ENCODE assay signal across 9 mouse cellular contexts in the genomic region with DNA sequence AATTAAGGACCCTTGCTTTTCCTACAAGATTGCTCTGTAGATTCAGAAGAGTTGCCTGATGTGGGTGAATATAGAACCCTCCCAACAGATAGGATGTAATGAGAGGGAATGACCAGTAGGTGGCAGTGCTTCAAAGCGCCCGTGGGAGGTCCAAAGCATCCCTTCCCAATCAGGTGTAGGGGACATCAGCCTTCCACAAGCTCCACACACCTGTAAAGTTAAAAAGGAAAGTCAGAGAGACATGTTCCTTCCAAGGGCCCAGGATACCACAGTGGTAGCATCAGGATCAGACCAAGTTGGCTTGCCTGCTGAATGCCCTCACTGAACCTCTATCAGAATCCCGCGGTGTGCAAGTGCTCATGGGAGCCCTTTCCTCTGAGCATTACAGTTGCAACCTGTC.
A peak's percentile ranks its signal among the peaks of the same experiment; 100 is the strongest.
DNase-seq lines count a peak whose midpoint lies in the region; ATAC-seq and TF ChIP-seq lines count a peak whose summit lies in the region.
"Had no signal": no experiment of that assay in that cellular context is flagged by ENCODE, and none has a peak within 500 bp of the region (broad histone marks: within the 10 kb centered on the region; RNA-seq: fewer than 3 reads in every experiment).

No protein-coding gene starts in this region.

- H3K79me2 ChIP-seq in CH12.LX (replicated peaks; ENCODE audit: control insufficient read depth, extremely low read depth, insufficient read depth, poor library complexity, severe bottlenecking): no peaks in the 10 kb centered on the region

- TF ChIP-seq EP300 in heart, postnatal 0 days (IDR thresholded peaks at IDR 0.05; ENCODE audit: low read depth): no peak
- TF ChIP-seq EP300 in CH12.LX (IDR thresholded peaks at IDR 0.05; ENCODE audit: low read length): no peak

- no peak overlapping the region for H3K9ac ChIP-seq in heart, postnatal 0 days (replicated peaks; ENCODE audit: low read depth, low read length)
- no peak overlapping the region for H3K9ac ChIP-seq in CH12.LX (ENCODE audit: insufficient read depth, low read depth)
- no peak overlapping the region for H3K9ac ChIP-seq in lung, embryonic 14.5 days
- H3K9ac ChIP-seq: liver, embryonic 15.5 days had no signal

- H3K4me1 ChIP-seq in heart, postnatal 0 days (ENCODE audit: control insufficient read depth, insufficient read depth): no peaks in the 10 kb centered on the region
- H3K4me1 ChIP-seq in CH12.LX (ENCODE audit: control insufficient read depth in 1 of 2, insufficient read depth in 2 of 2): no peaks in the 10 kb centered on the region
- H3K4me1 ChIP-seq in lung, embryonic 14.5 days (ENCODE audit: insufficient read depth): peaks cover 4% of the 10 kb centered on the region; the same call in 1 of the 2 replicates
- H3K4me1 ChIP-seq: liver, embryonic 15.5 days had no signal

- TF ChIP-seq POLR2A in CH12.LX (IDR thresholded peaks at IDR 0.05; ENCODE audit: low read depth, low read length): no peak

- dilution Hi-C loops in CH12.LX (cut with MboI; ENCODE audit: extremely low pct_ligation_motif_present, extremely low pct_unique_long_range_greater_than_20kb, low sequenced_read_pairs): no loop called here

- DNase-seq in heart, postnatal 0 days (ENCODE audit: low spot score): peak; percentile 29
- no peak for DNase-seq in heart, adult 8-10 months (ENCODE audit: low spot score)
- peak; percentile 27 for DNase-seq in CH12.LX (ENCODE audit: extremely low read depth)
- peak; percentile 50 for DNase-seq in brain, adult 2 months (ENCODE audit: low read depth, low spot score)
- DNase-seq in lung, embryonic 14.5 days: peak; percentile 78
- peak; percentile 8 for DNase-seq in skeletal muscle tissue, adult 2 months (ENCODE audit: low read depth, low spot score)
- DNase-seq in spleen, postnatal 14 days (ENCODE audit: low spot score in 2 of 2): no peak

- 44% methylated on average over 4 of the region's 4 CpGs for WGBS in heart, postnatal 0 days
- 47% methylated on average over 4 of the region's 4 CpGs for WGBS in lung, embryonic 14.5 days

- no peaks in the 10 kb centered on the region for H3K9me3 ChIP-seq in heart, postnatal 0 days (replicated peaks; ENCODE audit: control insufficient read depth, low read length)
- H3K9me3 ChIP-seq in CH12.LX (replicated peaks; ENCODE audit: low read length): no peaks in the 10 kb centered on the region
- no peaks in the 10 kb centered on the region for H3K9me3 ChIP-seq in lung, embryonic 14.5 days (ENCODE audit: low read depth, low read length)
- H3K9me3 ChIP-seq: liver, embryonic 15.5 days had no signal

- 0 out of 2 replicates have a peak, but pooled peaks cover 12% of the 10 kb centered on the region for H3K27me3 ChIP-seq in heart, postnatal 0 days (ENCODE audit: control insufficient read depth, insufficient read depth, low read length)
- peaks cover 65% of the 10 kb centered on the region for H3K27me3 ChIP-seq in CH12.LX (replicated peaks)
- H3K27me3 ChIP-seq in lung, embryonic 14.5 days (ENCODE audit: insufficient read depth, low read length): no peaks in the 10 kb centered on the region
- H3K27me3 ChIP-seq: liver, embryonic 15.5 days had no signal

- H3K4me2 ChIP-seq in heart, postnatal 0 days (ENCODE audit: low read depth, low read length): no peak overlapping the region
- no peak overlapping the region for H3K4me2 ChIP-seq in CH12.LX (ENCODE audit: insufficient read depth, low read depth, poor library complexity, severe bottlenecking)
- H3K4me2 ChIP-seq in lung, embryonic 14.5 days: no peak overlapping the region
- H3K4me2 ChIP-seq: liver, embryonic 15.5 days had no signal

- in situ Hi-C loops in CH12.LX (cut with MboI; ENCODE audit: low pct_ligation_motif_present, low pct_unique_long_range_greater_than_20kb, low sequenced_read_pairs): loop anchor here (25.0 kb wide), 1 partner anchor 248 kb away; no protein-coding TSS in a partner anchor

- ATAC-seq in heart, postnatal 0 days (ENCODE audit: insufficient read depth, low read depth): no peak
- peak; percentile 59 to 65; a peak in 2 of 4 replicates for ATAC-seq in hematopoietic stem cell, adult 5-6 weeks (replicated peaks in 1 of 2; ENCODE audit: insufficient read depth in 1 of 2, low FRiP score in 2 of 2, low TSS enrichment in 1 of 2, low read depth in 1 of 2, poor library complexity in 2 of 2, severe bottlenecking in 2 of 2)
- ATAC-seq in lung, embryonic 14.5 days (ENCODE audit: insufficient read depth): peak; percentile 29; the same call in 1 of the 2 replicates

- H3K4me3 ChIP-seq in heart, postnatal 0 days (ENCODE audit: low read depth, low read length): no peak overlapping the region
- no peak overlapping the region for H3K4me3 ChIP-seq in CH12.LX (replicated peaks in 1 of 3; ENCODE audit: low read depth in 2 of 3, low read length in 2 of 3, poor library complexity in 1 of 3)
- no peak overlapping the region for H3K4me3 ChIP-seq in lung, embryonic 14.5 days (ENCODE audit: low read depth, low read length)
- H3K4me3 ChIP-seq: liver, embryonic 15.5 days had no signal

- peak; percentile 78 for TF ChIP-seq CTCF in heart, postnatal 0 days (IDR thresholded peaks at IDR 0.05; ENCODE audit: low read depth)
- peak; percentile 75 to 83 for TF ChIP-seq CTCF in CH12.LX (conservative IDR thresholded peaks at IDR 0.05 in 1 of 2, IDR thresholded peaks at IDR 0.05 in 1 of 2; ENCODE audit: low read depth in 2 of 2, low read length in 2 of 2)
- peak; percentile 87 for TF ChIP-seq CTCF in lung, embryonic 14.5 days (IDR thresholded peaks at IDR 0.05; ENCODE audit: low read depth)

- H3K36me3 ChIP-seq in heart, postnatal 0 days (replicated peaks; ENCODE audit: control insufficient read depth, insufficient read depth, low read length): no peaks in the 10 kb centered on the region
- H3K36me3 ChIP-seq in CH12.LX (replicated peaks in 1 of 2; ENCODE audit: control insufficient read depth in 1 of 2, insufficient read depth in 1 of 2, low read length in 1 of 2): no peaks in the 10 kb centered on the region
- H3K36me3 ChIP-seq in lung, embryonic 14.5 days (ENCODE audit: insufficient read depth): no peaks in the 10 kb centered on the region
- H3K36me3 ChIP-seq: liver, embryonic 15.5 days had no signal

- TF ChIP-seq RAD21 in CH12.LX (IDR thresholded peaks at IDR 0.05; ENCODE audit: low read depth, low read length): peak; percentile 60

- no peak overlapping the region for H3K27ac ChIP-seq in heart, postnatal 0 days (ENCODE audit: low read depth)
- no peak overlapping the region for H3K27ac ChIP-seq in CH12.LX (ENCODE audit: insufficient read depth, low read depth)
- H3K27ac ChIP-seq in lung, embryonic 14.5 days (ENCODE audit: low read depth): no peak overlapping the region
- H3K27ac ChIP-seq: liver, embryonic 15.5 days had no signal

TF ChIP-seq in CH12.LX, 34 proteins besides CTCF, POLR2A, EP300 and RAD21:
- TF ChIP-seq ZMIZ1 (IDR thresholded peaks at IDR 0.05; ENCODE audit: low read depth, low read length) (no peak), ZKSCAN1 (IDR thresholded peaks at IDR 0.05; ENCODE audit: borderline replicate concordance, low read depth, low read length) (no peak), MAFK (IDR thresholded peaks at IDR 0.05; ENCODE audit: insufficient replicate concordance, low read length) (no peak), SMC3 (IDR thresholded peaks at IDR 0.05; ENCODE audit: low read depth, low read length) (peak; percentile 70), MEF2A (IDR thresholded peaks at IDR 0.05; ENCODE audit: borderline replicate concordance, low read depth, low read length) (no peak), ETS1 (conservative IDR thresholded peaks at IDR 0.05; ENCODE audit: low read depth, low read length) (no peak)

Comparison
In these comparisons a context has a peak if more than half of its experiments do, and no peak if none do; other contexts are left out.
1. DNase-seq: peak in heart, postnatal 0 days (single experiment), CH12.LX (single experiment), brain, adult 2 months (single experiment), lung, embryonic 14.5 days (single experiment) and skeletal muscle tissue, adult 2 months (single experiment); none in heart, adult 8-10 months (single experiment) and spleen, postnatal 14 days (0 of 2).
2. Peak in every context shown above with its lines, with median percentiles within 50 percentile points of each other: CTCF ChIP-seq.